Mouse (Mus musculus) frontal cortex, postnatal 14 days (tissue): ENCODE measurements around the gene Ccnb2.

Source experiments
- DNase-seq, 2 experiments: peaks; one replicate each; pipeline ENCODE4 v3.0.0; 2022; ENCODE audit warnings: low spot score in 2 of 2

The Ccnb2 gene

DNA sequence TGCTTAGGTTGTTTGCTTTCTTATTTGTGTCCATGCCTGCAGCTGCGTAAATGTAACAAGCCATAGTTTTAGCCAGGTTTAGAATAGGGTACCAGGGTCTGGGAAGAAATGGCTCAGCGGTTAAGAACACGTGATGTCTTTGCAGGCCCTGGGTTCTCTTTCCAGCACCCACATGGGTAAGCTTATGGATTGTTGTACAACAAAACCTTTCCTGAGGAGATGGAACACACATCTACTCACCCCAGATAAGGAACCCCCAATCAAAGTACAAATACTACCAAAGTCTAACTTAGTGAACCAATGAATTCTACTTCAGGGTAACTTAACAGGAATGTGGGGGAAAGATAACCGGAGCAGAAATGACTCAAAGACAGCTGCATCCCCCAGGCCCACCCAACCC is 36.9 kb downstream of the Ccnb2 start:
- DNase-seq = no peak

DNA sequence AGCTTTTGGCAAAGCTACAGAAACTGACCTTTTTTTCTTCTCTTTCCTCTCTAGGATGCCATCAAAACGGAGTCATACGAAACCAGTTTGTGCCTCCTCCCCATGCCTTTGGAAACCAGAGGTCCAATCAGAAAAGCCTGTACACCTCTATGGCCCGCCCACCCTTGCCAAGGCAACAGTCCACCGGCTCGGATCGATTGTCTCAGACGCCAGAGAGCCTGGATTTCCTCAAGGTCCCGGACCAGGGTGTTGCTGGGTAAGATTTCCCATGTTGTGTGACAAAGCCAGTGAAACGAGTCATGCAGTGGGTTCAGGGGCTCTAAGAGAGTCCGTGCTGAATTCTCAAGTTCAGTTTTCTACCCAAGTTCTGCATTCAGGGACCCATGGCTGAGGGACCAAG is 37.6 kb downstream of the Ccnb2 start:
- DNase-seq = no peak

DNA sequence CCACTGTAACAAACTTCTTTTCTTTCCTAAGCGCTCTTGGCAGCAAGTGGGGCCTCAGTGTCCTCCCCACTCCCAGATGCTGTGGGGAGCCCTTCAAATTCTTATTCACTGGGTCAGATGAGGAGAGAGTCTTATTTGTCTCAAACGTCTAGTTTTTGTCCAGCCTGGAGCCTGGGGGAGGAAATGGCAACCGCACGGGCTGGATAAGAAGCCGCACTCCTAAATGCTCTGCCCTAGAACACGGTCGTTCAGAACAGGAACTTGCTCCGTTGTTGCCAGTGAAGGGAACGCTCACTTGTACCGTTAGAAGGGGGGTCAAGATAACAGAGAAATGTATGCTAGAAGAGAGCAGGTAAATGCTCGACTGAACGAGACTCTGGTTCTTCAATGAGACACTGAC is 39.3 kb downstream of the Ccnb2 start:
- DNase-seq = no peak

DNA sequence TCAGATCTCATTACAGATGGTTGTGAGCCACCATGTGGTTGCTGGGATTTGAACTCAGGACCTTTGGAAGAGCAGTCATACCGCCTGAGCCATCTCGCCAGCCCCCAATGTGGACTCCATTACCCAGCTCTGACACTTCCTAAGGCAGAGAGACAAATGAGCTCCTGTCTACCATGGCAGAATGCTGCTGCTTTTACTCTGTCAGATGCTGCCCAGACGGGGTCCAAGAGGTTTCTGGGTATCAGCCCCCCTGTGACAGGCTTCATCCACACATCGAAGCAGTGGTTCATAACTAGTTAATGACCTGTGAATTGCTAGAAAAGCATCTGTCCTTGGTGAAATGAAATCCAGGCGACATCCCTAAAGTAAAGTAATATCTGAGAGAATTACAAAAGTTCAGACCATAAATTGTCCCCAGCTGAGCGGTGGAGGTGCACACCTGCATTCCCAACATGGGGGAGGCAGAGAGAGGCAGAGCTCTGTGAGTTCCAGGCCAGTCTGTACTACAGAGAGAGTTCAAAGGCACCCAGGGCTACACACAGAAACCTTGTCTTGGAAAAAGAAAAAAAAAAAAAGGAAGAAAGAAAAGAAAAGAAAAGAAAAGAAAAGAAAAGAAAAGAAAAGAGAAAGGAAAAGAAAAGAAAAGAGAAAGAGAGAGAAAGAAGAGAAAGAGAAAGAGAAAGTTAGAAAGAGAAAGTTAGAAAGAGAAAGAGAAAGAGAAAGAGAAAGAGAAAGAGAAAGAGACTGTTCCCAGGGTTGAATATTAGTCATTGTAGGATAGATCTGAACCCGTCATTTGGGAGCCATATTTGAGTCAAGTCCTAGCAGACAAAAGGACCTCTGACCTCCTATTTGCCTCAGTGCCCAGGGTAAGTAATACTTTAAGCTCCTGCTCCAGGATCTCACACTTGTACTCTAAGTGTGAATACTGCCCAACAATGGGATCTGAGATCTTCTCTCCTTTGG is 41.6 kb downstream of the Ccnb2 start:
- no peak for DNase-seq

DNA sequence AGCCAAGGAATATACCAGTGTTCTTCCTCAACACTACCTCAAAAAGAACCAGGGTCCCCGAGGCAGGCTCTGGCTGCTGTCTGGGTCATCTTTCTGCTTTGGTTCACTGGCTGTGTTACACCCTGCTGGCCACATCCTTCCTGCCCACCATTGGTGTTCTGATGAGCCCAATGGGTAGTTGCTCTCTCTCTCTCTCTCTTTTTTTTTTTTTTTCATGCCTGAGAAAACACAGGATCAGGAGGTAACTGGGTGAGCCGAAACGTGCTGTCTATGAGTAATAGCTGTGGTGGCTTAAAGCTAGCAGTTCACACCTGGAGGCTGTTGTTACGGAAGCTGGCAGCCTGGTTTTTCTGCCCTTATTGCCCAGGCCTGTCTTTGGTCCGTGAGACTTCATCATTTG is 49.7 kb downstream of the Ccnb2 start:
- no peak for DNase-seq

DNA sequence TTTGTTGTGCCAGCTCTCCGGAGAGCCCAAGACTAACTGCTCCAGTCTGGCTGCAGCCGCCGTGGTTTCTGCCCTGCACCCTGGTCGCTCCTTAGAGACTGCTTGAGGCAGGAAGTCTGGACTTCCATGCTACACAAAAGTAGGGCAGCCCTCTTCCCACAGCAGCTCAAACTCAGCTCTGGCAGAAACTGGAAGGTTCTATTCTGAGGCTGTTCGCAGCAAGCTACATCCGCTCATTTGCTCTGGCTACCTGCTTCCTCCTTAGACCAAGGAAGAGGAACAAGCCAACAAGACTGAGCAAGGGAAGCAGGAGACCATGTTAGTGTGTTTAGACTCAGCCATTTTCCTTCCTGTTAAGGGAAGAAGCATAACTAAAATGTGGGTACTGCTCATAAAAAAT is 54.4 kb downstream of the Ccnb2 start:
- peak; percentile 22 to 36 for DNase-seq

DNA sequence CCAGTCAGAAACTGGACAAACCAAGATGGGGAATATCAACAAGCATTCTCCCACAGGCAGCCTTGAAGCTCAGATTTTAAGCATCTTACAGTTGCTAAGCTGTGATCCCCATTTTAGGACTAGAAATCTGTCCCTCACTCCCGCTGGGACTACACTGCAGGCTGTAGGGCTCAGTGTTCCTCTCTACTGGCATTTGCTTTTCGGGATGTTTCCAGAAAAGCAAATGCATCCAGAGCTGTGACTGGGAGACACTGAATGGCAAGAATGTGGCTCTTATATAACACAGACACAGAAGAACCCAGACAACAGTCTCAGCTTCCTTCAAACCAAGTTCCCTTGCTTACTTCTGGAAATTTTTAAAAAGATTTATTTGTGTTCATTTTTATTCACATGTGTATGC is 55.4 kb downstream of the Ccnb2 start:
- no peak for DNase-seq

DNA sequence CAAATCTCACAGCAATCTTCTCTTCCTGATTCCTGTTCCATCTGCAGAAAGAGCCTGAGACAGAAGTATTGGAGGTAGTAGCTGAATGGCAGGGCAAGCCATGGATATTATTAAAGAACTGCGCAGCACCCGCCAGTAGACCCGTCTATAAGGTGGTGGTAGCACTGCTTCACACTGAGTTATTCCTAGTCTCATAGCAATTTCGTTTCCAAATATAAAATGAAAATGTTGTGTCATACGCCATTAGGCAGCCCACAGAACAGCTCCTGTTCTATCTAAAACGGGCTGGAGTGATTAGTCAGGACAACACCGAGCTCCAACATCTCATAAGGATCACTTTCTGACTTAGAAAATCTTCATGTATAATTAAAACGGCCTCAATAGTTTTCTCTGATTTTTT is 56.6 kb downstream of the Ccnb2 start:
- no peak for DNase-seq

DNA sequence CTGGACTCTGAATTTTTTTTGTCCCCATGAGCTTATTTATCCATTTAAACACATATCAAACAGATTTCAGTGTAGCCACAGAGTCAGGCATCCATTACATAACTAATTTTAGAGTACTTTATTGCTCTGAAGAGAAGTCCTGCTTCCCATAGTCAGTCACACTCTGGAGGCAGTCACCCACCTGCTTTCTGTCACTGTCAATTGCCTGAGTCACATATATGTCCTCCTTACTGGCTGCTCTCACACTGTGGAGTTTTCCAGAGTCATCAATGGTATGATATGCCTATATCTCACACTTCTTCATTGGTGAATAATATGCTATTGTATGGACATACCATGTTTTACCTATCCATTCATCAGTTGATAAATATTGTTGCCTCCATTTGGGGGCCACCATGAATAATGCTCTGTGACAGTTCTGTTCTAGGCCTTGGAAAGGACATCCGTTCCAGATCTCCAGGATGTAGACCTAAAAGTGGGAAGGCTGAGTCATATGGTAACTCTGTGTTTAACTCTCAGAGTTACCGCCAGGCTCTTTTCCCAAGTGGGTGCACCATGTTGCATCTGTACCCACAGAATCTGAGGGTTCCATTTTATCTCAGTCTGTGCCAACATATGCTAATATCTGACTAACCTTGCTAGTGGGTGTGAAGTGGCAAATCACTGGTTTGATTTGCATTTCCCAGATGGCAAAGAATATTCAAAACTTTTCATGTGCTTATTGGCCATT is 61.8 kb downstream of the Ccnb2 start:
- no peak for DNase-seq
